Mouse (Mus musculus) induced T-regulatory cell, adult 2 months (primary cell): ENCODE measurements around the gene Lefty2.
A peak's percentile ranks its signal among the peaks of the same experiment; 100 is the strongest.
"Not testable (repeated sequence)": the region's sequence is repeated elsewhere in the genome, so short reads cannot be mapped to it uniquely, and the experiment has no call there.

Experiments used
- DNase-seq: peaks from one replicate; pipeline ENCODE4 v3.0.0-alpha.2; 2012; ENCODE audit warnings: low read depth

The Lefty2 gene

DNA sequence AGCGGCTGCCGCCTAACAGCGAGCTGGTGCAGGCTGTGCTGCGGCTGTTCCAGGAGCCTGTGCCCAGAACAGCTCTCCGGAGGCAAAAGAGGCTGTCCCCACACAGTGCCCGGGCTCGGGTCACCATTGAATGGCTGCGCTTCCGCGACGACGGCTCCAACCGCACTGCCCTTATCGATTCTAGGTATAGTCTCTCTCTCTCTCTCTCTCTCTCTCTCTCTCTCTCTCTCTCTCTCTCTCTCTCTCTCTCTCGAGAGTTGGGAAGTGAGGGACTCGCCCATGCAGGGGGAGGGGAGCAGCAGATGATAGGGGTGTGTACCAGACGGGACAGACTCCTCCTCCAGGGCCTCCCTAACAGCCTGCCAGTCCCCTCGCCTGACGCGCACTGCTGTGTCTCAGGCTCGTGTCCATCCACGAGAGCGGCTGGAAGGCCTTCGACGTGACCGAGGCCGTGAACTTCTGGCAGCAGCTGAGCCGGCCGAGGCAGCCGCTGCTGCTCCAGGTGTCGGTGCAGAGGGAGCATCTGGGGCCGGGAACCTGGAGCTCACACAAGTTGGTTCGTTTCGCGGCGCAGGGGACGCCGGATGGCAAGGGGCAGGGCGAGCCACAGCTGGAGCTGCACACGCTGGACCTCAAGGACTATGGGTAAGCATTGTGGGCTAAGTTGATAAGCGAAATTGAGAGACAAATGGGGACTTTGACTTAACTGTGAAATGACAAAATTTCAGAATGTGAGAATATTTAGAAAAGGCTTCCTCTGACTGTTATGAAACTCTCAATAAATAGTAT lies 43.9 kb downstream of the Lefty2 start:
- DNase-seq: peak; percentile 60

- not testable (repeated sequence) for DNase-seq
Measured at GRCm38 (mm10) chr1:180937631-180938030, 44.7 kb downstream of the Lefty2 start.

- peak; percentile 52 for DNase-seq
Measured at GRCm38 (mm10) chr1:180938781-180939180, 45.9 kb downstream of the Lefty2 start.

DNA sequence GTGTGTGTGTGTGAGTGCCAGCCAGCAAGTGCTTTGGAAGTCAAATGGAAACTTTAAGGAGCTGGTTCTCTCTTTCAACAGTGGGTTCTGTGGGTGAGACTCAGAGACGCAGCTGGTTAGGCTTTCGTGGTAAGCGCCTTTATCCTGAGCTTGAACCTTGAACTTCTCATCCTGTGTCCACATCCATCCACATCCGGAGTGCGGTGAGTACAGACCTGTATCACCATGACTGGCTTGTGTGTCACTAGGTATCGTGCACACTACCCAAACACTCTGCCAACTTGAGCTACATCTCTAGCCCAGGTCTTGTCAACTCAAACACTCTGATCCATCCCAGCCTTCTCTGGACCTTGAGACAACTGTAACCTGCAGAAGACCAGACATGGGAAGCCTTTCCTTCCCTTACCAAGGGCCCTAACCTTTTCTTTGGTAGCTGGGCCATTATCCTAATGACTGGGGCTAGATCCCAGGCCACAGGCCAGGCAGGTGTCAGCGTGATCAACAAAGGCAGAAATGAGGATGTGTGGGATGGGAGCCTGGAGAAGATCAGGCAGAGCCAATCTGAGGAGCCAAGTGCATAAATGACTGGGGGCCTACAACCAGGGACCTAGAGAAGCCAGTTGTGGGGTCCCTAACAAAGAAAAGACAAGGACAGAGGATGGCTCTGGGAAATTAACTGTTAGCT lies 48.0 kb downstream of the Lefty2 start:
- peak; percentile 64 for DNase-seq

DNA sequence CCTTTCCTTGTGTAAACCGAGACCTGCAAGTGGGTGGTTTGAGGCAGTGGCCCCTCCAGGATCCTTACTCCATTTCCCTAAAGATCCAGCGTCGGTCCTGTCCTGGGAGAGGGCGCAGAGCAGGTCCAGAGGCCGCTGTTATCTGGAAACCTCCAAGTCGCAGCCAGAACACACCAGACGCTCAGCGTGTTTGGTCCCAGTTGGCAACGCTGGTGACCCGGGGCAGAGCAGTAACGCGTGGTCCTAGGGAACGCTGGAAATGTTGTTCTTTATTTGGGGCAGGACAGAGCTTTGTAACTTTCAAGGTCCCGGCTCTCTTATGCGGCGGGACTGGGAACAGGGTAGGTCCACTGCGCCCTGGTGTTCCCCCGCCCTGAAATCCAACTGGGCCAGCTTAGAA lies 48.8 kb downstream of the Lefty2 start:
- no peak for DNase-seq

DNA sequence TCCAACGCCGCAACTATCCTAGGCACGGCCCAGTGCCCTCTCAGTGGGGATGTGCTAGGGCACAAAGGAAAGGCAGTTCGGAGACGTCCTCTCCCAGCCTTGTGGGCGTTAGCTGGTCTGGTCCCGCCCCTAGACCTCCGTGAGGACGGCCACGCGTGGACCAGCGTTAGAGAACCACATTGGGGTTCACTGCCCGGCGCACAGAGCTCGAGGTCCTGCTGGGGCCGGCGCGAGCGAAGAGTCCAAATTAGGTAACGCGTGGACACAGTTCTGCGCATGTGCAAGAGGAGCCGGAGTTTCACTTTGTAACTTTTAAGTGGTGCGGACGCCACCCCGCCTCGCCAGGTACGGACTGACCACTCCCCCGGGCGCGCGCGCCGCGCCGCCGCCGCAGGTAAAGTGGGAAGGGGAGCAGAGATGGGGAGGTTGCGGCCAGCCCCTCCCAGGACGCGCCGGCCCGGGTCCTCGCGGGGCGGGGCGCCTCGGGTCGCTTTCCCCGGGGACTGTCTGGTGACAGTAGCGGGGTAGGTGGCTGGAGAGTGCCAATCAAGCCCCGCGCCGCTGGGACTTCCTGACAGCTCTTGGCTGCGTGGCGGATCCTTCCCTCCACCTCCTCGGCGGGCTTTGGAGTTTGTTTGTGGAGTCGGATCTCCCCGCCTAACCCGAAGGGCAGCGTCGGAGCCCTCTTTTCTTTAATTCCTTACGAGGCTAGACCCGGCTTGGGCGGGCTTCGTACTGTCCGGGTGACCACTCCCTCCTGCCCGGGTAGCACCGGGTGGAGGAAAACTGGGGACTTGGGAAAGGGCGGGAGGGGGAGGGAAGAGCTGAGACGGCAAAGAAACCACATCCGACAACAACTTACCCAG lies 49.5 kb downstream of the Lefty2 start, which contains the start of gene Tmem63a:
Tmem63a (plus strand) TSS at position 179 of the 866 bp plus-strand sequence.
- DNase-seq: peak; percentile 89

GRCm38 (mm10) chr1:180943032-180943644 lies 50.2 kb downstream of the Lefty2 start:
- DNase-seq: peak; percentile 63

GRCm38 (mm10) chr1:180943896-180944295 lies 51.0 kb downstream of the Lefty2 start:
- no peak for DNase-seq

DNA sequence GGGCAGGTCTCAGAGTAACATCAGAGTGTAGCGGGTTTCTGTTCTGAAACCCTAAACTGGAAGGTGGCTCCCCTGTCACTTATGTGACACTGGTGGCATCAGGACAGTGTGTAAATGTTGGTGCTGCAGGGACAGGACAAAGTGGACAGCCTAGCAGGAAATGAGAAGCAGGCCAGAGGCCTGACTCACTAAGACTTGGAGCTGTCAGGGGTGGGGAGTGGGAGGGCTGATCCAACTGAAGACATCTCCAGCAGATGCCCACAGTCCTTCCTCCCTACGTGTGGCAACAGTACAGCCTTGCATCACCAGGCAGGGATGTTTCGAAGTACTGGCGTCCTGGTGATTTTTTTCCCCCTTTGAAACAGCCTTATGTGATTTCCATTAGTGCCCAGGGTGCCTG lies 51.6 kb downstream of the Lefty2 start:
- DNase-seq: no peak

GRCm38 (mm10) chr1:180945001-180945980 lies 52.4 kb downstream of the Lefty2 start:
- peak; percentile 45 for DNase-seq

- DNase-seq: no peak
Measured at GRCm38 (mm10) chr1:180946448-180946847, 53.5 kb downstream of the Lefty2 start.
